ENCODE assay signal across 8 mouse cellular contexts in the genomic region with DNA sequence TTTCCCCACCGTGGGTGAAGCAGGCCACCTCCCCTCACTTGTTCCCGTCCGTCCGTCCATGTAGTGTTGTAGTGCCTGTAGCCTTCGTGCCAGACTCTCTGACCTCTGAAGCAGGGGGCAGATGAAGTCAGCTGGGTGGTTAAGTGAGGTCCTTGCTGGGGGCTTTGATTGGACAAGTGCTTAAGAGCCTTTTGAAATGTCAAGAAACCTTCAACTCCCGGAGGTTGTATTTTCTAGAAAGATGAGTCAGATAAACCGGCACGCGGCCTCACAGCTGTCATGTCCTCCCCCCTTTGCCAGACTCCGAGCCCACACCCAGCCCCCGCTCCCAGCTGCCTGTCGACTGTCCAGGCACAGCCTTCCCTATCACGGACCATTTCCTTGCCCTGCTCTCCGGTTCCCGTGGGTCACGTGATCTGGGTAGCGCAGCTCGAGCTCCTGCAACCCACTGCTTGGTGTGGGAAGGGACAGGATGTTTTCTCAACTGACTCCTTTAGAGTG. TPM values are rescaled to one million over a fixed set of nuclear protein-coding genes. Genes with fewer than 3 reads are reported as not detected.
DNase-seq lines count a peak whose midpoint lies in the region; ATAC-seq lines count a peak whose summit lies in the region.

No protein-coding gene starts in this region.

- H3K36me3 ChIP-seq in heart, embryonic 14.5 days (ENCODE audit: control insufficient read depth, insufficient read depth, low read length) = no peaks in the 10 kb centered on the region
- H3K36me3 ChIP-seq in kidney, embryonic 14.5 days (ENCODE audit: control insufficient read depth, insufficient read depth, low read length) = no peaks in the 10 kb centered on the region

- peak overlapping the region; percentile 31; the same call in 1 of the 2 replicates for H3K9ac ChIP-seq in heart, embryonic 14.5 days (ENCODE audit: low read length)
- H3K9ac ChIP-seq in kidney, embryonic 14.5 days (ENCODE audit: low read depth, low read length) = no peak overlapping the region

- peak; percentile 89 to 96 for DNase-seq in adrenal gland, adult (ENCODE audit: inconsistent age in 2 of 2, low spot score in 1 of 2)
- DNase-seq in embryo, embryonic 11.5 days (ENCODE audit: low read depth, low spot score) = peak; percentile 13
- DNase-seq in lung, adult 18-20 months = peak; percentile 75 to 85
- DNase-seq in ovary, postnatal 36 days (ENCODE audit: low spot score) = peak; percentile 61
- DNase-seq in layer of hippocampus, postnatal 25 days (ENCODE audit: extremely low spot score in 1 of 2, low spot score in 1 of 2) = no peak

- peak overlapping the region; percentile 54 for H3K4me2 ChIP-seq in heart, embryonic 14.5 days (ENCODE audit: low read length)
- H3K4me2 ChIP-seq in kidney, embryonic 14.5 days (replicated peaks; ENCODE audit: low read depth, low read length) = peak overlapping the region; percentile 26

- WGBS in heart, embryonic 14.5 days = 3% methylated on average over 18 of the region's 18 CpGs
- WGBS in kidney, embryonic 14.5 days = under 1% methylated on average over 18 of the region's 18 CpGs

- 0 out of 4 replicates have a peak overlapping the region, but pooled peaks of 1 of the 2 experiments have one; percentile 5 for H3K27ac ChIP-seq in heart, embryonic 14.5 days (replicated peaks in 1 of 2; ENCODE audit: control insufficient read depth in 1 of 2, insufficient read depth in 1 of 2, low read depth in 2 of 2, low read length in 2 of 2)
- no peak overlapping the region for H3K27ac ChIP-seq in kidney, embryonic 14.5 days (ENCODE audit: low read depth, low read length)

- H3K27me3 ChIP-seq in heart, embryonic 14.5 days (ENCODE audit: control insufficient read depth, insufficient read depth, low read length) = no peaks in the 10 kb centered on the region
- no peaks in the 10 kb centered on the region for H3K27me3 ChIP-seq in kidney, embryonic 14.5 days (ENCODE audit: control insufficient read depth, insufficient read depth, low read length)

- H3K4me3 ChIP-seq in heart, embryonic 14.5 days (ENCODE audit: control insufficient read depth in 1 of 2, insufficient read depth in 1 of 2, low read depth in 1 of 2, low read length in 2 of 2) = no peak overlapping the region
- no peak overlapping the region for H3K4me3 ChIP-seq in kidney, embryonic 14.5 days (ENCODE audit: low read length)

- ATAC-seq in heart, embryonic 14.5 days (ENCODE audit: insufficient number of reproducible peaks, insufficient read depth, low FRiP score, low read depth) = peak; percentile 64
- peak; percentile 90 for ATAC-seq in kidney, embryonic 14.5 days (ENCODE audit: low FRiP score, low TSS enrichment)
- ATAC-seq in erythroid progenitor cell, adult 5-6 weeks (replicated peaks; ENCODE audit: low FRiP score, poor library complexity, severe bottlenecking) = no peak

- H3K4me1 ChIP-seq in heart, embryonic 14.5 days (ENCODE audit: control insufficient read depth in 2 of 2, insufficient read depth in 2 of 2, low read length in 2 of 2) = peaks cover 9 to 15% of the 10 kb centered on the region in 2 experiments
- peaks cover 13% of the 10 kb centered on the region; the same call in 1 of the 2 replicates for H3K4me1 ChIP-seq in kidney, embryonic 14.5 days (ENCODE audit: control insufficient read depth, insufficient read depth, low read length)

- no peaks in the 10 kb centered on the region for H3K9me3 ChIP-seq in heart, embryonic 14.5 days (ENCODE audit: control insufficient read depth, low read length)
- no peaks in the 10 kb centered on the region for H3K9me3 ChIP-seq in kidney, embryonic 14.5 days (ENCODE audit: control insufficient read depth, low read length)

RNA-seq across cellular contexts. Expression of gene Ackr2, which starts 7.7 kb away (rescaled TPM):
- 1.2 and 1.3 TPM in 2 replicates for polyA plus RNA-seq in heart, embryonic 14.5 days (2014; fragmentation: Nextera tagmentation; extraction: Ambion mirVana)
- 0.42 and 0.96 TPM in 2 replicates for polyA plus RNA-seq in kidney, embryonic 14.5 days (2014; fragmentation: Nextera tagmentation; extraction: Ambion mirVana)
- not detected in 2 replicates for total RNA-seq in erythroid progenitor cell, adult 5-6 weeks (2015; ENCODE audit: low replicate concordance)
- not detected in 2 replicates for total RNA-seq in erythroid progenitor cell, adult 5-6 weeks (2017; ENCODE audit: low replicate concordance)
- 1 to 10 TPM; 2.4 to 2.5 TPM for total RNA-seq in layer of hippocampus, postnatal 25 days (2021)

RNA-seq across cellular contexts. Expression of gene Cyp8b1, which starts 25.6 kb away (rescaled TPM):
- not detected in 2 replicates for polyA plus RNA-seq in heart, embryonic 14.5 days (2014; fragmentation: Nextera tagmentation; extraction: Ambion mirVana)
- not detected in 2 replicates for polyA plus RNA-seq in kidney, embryonic 14.5 days (2014; fragmentation: Nextera tagmentation; extraction: Ambion mirVana)
- not detected in 2 replicates for total RNA-seq in erythroid progenitor cell, adult 5-6 weeks (2015; ENCODE audit: low replicate concordance)
- total RNA-seq in erythroid progenitor cell, adult 5-6 weeks (2017; ENCODE audit: low replicate concordance) = not detected in 2 replicates
- not detected for total RNA-seq in layer of hippocampus, postnatal 25 days (2021)

RNA-seq across cellular contexts. Expression of gene Higd1a, which starts 32.3 kb away (rescaled TPM):
- polyA plus RNA-seq in heart, embryonic 14.5 days (2014; fragmentation: Nextera tagmentation; extraction: Ambion mirVana) = 252 and 275 TPM in 2 replicates
- 133 and 175 TPM in 2 replicates for polyA plus RNA-seq in kidney, embryonic 14.5 days (2014; fragmentation: Nextera tagmentation; extraction: Ambion mirVana)
- total RNA-seq in erythroid progenitor cell, adult 5-6 weeks (2015; ENCODE audit: low replicate concordance) = 23.4 and 24.3 TPM in 2 replicates
- 11.7 and 19.4 TPM in 2 replicates for total RNA-seq in erythroid progenitor cell, adult 5-6 weeks (2017; ENCODE audit: low replicate concordance)
- 10 to 100 TPM; 84.7 to 92.8 TPM for total RNA-seq in layer of hippocampus, postnatal 25 days (2021)

RNA-seq across cellular contexts. Expression of gene Ccdc13, which starts 51.2 kb away (rescaled TPM):
- 0.22 and 0.27 TPM in 2 replicates for polyA plus RNA-seq in heart, embryonic 14.5 days (2014; fragmentation: Nextera tagmentation; extraction: Ambion mirVana)
- polyA plus RNA-seq in kidney, embryonic 14.5 days (2014; fragmentation: Nextera tagmentation; extraction: Ambion mirVana) = 0.16 and 0.69 TPM in 2 replicates
- total RNA-seq in erythroid progenitor cell, adult 5-6 weeks (2015; ENCODE audit: low replicate concordance) = not detected in 2 replicates
- not detected in 2 replicates for total RNA-seq in erythroid progenitor cell, adult 5-6 weeks (2017; ENCODE audit: low replicate concordance)
- total RNA-seq in layer of hippocampus, postnatal 25 days (2021) = 1 to 10 TPM; 8.9 to 9.7 TPM

Comparison
In these comparisons a context has a peak if more than half of its experiments do, and no peak if none do; other contexts are left out.
1. DNase-seq: peak in adrenal gland, adult (2 of 2), embryo, embryonic 11.5 days (single experiment), lung, adult 18-20 months (2 of 2) and ovary, postnatal 36 days (single experiment); none in layer of hippocampus, postnatal 25 days (0 of 2).